Mouse (Mus musculus) ES-Bruce4 (cell line): ENCODE data around the gene Ntm.

ENCODE experiments used
- CTCF ChIP-seq: IDR thresholded peaks from one replicate; pipeline ENCODE4 v1.8.1; 2011; ENCODE audit warnings: low read depth, low read length
- EP300 ChIP-seq: IDR thresholded peaks from 2 replicates; pipeline ENCODE4 v1.6.1; 2011; ENCODE audit warnings: low read depth, low read length; ENCODE audit not compliant: insufficient read depth
- POLR2A ChIP-seq: IDR thresholded peaks from one replicate; pipeline ENCODE4 v1.8.1; 2011; ENCODE audit warnings: low read length; ENCODE audit not compliant: insufficient read depth

DNA sequence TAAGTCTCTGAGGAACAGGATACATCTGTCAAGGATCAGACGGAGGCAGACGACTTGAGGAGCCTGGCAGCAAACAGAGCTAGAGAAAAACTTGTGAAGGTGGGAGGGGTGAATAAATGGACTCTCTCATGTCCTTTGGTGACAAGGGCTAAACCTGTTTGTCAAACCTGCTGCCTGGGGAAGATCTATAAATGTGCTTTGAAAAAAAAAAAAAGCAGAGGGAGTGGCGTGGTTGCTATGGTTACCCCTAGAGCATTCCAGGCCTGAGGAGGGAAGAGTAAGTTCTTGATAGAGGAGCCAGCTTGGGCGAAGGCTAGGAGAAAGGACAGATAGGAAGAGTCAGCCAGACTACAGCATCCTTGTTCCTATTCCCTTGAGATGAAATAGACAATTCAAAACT is 926.9 kb downstream of the Ntm start:
- TF ChIP-seq CTCF (no peak), POLR2A (no peak), EP300 (no peak)
